Mouse (Mus musculus): ENCODE data around the gene Tnf.

Tnf gene

DNA sequence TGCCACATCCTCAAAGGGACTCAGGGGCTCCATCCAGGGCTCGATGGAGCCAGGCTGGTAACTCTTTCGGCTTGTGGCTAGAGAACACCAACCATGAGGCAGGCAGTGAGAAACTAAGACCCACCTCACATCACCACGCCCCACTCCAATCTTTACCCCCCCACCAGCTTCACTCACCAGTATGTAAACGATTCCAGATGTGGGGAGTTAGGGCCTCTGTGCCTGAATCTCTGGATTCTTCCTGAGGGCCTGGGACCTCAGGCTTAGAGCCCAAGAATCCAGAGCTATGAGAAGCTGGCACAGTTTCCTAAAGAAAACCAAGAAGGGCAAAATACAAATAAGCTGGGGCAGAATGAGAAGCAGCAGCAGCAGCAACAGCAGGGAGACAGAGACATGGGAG lies 47.9 kb downstream of the Tnf start:
- no peak for DNase-seq (ENCODE audit: low spot score in 2 of 2)

DNA sequence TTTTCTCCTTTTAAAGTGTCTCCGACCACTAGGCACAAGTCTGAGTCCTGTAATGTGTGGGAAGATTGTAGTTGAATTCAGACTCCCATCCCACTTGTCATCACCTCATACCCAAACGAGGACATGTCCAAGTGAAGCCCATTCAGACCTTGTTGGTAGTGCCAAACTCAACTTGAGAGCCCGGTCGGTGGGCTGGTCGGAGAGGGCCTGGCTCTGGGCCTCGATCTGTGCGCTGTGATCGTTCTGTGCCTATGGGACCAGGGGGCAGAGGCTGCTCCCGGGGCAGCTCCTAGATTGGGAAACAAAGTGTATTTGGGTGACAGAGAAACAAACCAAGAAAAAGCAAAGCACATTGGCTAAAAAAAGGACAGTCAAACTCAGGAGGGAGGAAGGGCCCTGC lies 48.7 kb downstream of the Tnf start:
- no peak for DNase-seq (ENCODE audit: low spot score in 2 of 2)

DNA sequence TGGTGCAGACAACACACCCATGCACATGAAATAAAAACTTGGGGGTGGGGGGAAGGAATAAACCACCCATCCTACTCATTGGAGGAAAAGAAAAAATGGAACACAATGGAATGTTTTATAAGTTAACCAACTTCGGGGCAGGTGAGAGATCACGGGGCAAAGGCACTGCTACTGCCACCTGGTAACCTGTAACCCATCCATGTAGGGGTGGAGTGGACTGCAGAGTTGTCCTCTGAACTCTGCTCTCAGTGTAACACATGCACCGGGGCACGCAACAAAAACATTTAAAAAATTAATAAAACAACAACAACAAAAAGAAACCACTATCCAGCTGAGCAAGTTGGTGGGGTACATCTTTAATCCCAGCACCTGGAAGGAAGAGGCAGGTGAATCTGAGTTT lies 49.7 kb downstream of the Tnf start:
- no peak for DNase-seq (ENCODE audit: low spot score in 2 of 2)

Measured in right cerebral cortex, postnatal 10 days (tissue).